Mouse (Mus musculus): ENCODE results near the gene Mmd.

Gene Mmd

DNA sequence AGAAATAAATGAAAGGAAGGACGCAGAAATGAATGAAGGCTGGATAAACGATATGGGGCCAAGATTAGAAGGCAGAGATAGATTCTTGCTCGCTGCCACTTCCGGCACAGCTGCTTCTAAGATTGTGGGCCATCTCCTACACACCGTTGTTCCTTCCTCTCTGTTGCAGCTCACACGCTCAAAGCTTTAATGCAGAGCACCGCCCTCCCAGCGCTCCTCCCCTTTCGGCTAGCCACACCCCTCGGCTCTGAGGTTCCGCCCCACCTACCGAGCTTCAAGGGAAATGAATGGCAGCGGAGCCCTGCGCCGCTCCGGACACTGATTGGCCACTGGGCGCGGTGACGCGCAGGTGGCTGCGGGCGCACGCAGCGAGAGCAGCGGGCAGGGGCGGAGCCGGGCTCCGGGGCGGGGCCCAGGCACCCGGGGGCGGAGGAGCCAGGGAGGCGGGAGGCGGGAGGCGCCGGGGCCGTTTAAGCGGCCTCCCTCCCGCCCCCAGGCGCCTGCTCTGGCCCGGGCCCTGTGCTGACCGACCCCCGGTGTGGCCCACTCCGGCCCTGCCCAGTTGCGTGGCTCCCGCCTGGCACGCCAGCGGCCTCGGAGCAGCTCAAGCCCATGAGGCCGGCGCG lies at the start of gene Mmd:
Gene Mmd (plus strand): TSS at position 432 of the 626 bp plus-strand sequence.
- peak; percentile 97 for DNase-seq

DNA sequence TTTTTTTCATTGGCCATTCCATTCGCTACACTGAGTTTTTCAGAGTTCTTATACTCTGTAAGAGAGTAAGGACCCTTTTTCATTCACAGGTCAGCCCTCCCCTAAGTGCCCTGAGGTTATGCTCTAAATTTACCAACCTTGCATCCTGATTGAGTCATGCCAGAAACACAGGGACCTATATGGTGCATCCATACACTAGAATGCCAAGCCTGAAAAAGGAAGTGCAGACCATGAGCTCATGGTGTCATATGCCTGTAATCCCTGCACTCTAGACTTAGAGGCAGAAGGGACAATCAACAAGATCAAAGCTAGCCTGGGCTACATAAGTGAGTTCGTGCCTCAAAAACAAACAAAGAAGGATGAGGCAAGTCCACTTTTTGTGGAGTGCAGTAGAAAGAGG lies 48.4 kb upstream of the Mmd start:
- no peak for DNase-seq

- DNase-seq: no peak
Observed at GRCm38 (mm10) chr11:90214246-90214645, 35.0 kb upstream of the Mmd start.

GRCm38 (mm10) chr11:90220022-90220645 lies 29.1 kb upstream of the Mmd start:
- DNase-seq: no peak

DNA sequence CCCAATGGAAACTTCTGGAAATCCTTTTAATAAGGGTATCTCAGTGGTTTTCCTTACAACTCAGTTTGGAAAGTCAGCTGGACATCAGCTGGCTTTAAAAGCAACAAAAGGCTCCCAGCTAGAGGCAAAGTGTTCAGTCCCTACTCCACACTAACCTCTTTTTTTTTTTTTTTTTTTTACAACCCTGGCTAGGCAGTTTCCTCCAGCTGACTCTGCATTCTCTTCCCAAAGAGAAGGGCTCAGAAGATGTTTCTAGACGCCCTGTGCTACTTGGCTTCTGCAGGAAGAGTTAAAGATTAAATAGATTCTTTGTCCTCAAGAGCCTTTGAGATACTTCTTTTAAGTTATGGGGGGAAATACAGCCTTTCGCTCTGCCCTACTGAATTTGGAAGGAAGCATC lies 28.5 kb upstream of the Mmd start:
- DNase-seq: no peak

DNA sequence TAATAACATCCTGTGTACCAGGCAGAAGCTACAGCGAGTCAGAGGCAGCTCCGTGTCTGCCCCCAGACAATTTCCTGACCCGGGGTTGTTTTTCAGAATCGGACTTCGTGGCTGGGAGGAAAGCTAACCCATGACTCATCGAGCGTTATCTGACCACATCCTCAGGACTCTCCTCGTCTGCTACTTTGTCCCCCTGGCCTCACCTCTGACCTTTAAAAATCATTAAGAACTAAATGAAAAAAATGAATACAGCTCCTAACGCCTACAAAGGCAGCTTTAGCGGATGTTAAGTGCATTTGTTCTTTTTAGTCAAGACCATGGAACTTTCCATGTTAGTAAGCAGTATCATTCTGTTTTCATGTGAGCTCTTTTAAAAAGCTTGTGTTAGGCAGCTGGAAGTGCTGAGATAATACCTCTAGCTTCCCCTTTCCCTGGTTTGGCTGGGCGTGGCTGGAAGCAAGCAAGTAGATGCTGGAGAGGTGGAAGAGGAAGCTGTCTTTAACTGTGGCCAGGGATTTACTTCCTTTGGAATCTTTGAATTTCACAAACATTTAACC lies 24.3 kb upstream of the Mmd start:
- no peak for DNase-seq

DNA sequence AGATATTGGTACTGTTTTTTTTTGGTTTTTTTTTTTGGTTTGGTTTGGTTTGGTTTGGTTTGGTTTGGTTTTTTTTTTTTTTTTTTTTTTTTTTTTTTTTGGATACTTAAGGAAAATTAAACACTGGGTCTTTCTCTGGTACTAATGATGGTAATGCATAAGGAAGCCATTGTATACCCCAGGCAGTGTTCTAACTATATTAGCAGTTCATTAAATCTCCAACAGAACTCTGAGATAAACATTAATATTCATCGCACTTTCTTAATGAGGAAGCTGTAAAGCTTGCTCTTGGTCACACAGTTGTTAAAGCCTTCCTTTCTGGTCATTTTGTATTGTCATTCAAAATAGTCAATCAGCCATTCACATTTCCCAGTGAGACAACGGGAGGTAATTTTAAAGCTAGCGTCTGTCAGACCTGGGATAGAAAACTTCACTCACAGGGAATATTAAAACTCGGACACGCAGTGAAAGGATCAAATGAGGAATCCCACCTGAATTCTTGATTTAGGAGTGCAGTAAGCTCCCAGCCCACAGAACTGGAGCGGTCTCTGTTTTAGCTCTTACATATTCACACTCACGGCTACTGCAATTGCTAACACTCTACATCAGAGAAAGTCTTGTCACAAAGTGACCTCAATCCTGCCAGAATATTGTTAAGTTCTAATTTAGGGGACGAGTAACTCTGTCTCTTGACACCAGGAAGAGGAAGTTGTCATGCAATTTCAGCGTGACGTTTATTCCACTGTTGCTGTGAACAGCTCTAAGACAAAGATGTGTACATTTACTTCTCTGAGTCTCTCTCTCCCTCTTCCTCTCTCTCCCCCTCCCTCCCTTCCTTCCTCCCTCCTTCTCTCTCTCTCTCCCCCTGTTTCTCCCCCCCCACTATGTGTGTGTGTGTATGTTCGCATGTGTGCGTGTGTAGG lies 22.0 kb upstream of the Mmd start:
- DNase-seq: no peak

GRCm38 (mm10) chr11:90228251-90228949 lies 20.9 kb upstream of the Mmd start:
- no peak for DNase-seq

GRCm38 (mm10) chr11:90229800-90230199 lies 19.5 kb upstream of the Mmd start:
- DNase-seq: no peak

GRCm38 (mm10) chr11:90230671-90231070 lies 18.6 kb upstream of the Mmd start:
- DNase-seq: no peak

- DNase-seq: no peak
Observed at GRCm38 (mm10) chr11:90231631-90232030, 17.6 kb upstream of the Mmd start.

GRCm38 (mm10) chr11:90232685-90233084 lies 16.6 kb upstream of the Mmd start:
- no peak for DNase-seq

DNA sequence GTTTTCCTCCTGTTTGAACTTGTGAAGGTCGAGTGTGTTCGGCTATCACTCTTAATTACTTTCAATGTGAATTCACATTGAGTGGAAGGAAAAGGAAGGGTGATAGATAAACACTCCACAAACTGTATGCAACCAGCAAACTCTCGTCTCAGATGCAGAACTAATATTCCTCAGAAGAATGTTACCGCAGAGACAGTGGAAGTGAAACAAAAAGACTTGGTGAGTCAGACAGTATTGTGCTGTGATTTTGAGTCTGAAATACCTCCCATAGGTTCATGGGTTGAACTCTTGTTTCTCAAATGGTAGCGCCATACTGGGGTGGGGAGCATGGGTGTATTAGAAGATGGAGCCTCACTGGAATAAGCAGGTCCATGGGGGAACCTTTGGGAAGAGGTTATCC lies 14.0 kb upstream of the Mmd start:
- no peak for DNase-seq

DNA sequence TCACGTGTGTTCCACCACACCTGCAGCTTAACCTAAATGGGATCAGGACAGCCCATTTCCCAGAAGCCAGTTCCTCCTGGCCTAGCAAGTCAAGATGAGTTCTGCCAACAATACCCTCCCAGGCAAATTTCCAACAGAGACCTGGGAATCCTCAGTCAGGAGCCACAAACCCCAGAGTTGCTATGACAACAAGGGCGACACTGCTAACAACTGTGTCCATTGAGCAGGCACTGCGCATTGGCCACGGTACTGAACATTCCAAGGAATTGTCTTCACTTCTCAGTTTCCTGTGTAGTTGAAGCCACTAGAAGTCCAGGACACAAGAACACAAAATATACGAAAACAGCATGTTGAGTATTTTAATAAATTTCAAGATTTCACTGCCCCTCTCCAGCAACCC lies 11.6 kb upstream of the Mmd start:
- DNase-seq: no peak

DNA sequence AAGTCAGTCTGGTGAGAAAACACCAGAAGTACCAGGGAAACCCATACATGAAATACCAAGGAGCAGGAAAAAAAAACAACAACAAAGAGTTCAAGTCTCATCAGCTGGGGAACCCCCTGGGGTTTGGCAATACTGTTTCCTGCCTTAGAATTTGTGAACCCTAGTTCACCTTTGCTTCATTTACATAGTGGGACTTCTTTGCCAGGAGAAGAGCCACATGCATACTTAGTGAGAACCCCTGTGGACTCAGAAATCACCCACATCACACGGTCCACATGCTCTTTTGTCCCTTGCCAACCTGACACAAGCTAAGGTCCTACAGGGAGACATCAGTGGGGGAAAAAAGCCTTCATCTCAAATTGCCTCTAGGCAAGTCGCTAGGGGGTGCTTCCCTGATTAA lies 10.6 kb upstream of the Mmd start:
- DNase-seq: no peak

GRCm38 (mm10) chr11:90240652-90241330 lies 8.5 kb upstream of the Mmd start:
- DNase-seq: no peak

DNA sequence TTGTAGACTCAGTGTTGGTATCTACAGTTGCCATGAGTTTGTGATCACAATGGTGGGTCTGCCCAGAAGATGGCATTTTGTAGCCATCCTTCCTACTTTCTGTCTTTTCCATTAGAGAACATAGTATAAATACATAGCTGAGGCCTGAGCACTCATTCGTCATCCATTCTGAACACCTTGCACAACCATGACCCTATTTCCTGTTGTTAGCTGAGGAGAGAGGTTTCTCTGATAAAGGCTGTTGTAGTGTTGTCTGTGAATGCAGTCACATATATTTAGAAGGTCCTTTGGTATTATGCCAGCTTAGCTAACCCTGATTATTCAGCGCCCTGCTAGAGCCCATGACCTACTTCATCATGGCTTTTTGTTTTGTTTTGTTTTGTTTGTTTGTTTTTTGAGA lies 7.4 kb upstream of the Mmd start:
- no peak for DNase-seq

DNA sequence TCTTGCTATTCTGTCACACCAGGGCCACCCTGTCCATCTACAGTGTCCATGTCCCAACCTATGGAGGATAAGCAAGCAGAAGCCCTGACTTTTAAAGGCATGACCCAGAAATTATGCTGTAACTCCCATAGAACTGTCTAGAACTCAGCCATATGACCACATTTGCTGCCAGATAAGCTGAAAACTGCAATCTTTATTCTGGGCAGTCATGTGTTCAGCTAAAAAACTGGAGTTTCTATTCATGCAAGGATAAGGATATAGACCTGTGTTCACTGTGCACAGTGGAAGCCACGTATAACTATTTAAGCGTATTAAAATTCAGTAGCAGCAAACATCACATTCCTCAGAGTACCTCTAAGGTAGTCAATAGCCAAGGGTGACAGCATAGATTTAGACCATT lies 6.0 kb upstream of the Mmd start:
- DNase-seq: no peak

GRCm38 (mm10) chr11:90245630-90246029 lies 3.6 kb upstream of the Mmd start:
- no peak for DNase-seq

- no peak for DNase-seq
Observed at GRCm38 (mm10) chr11:90246676-90247075, 2.6 kb upstream of the Mmd start.

DNA sequence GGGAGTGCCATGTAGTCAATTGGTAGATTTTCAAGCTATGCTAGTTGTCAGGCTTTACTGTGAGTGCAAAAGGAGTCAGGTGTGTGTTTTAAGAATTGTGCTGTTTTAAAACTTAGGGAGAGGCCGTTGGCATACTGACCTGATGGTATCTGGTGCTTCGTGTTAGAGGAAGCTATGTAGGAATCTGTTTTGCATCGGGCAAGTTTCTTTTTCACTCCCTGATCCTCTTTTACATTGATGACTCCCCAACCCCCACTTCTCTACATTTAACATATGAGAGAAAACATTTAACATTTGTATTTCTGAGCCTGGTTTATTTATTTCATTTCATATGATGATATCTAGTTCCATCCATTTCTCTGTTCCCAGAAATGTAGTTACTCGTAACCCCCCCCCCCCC lies 1.5 kb upstream of the Mmd start:
- no peak for DNase-seq

DNA sequence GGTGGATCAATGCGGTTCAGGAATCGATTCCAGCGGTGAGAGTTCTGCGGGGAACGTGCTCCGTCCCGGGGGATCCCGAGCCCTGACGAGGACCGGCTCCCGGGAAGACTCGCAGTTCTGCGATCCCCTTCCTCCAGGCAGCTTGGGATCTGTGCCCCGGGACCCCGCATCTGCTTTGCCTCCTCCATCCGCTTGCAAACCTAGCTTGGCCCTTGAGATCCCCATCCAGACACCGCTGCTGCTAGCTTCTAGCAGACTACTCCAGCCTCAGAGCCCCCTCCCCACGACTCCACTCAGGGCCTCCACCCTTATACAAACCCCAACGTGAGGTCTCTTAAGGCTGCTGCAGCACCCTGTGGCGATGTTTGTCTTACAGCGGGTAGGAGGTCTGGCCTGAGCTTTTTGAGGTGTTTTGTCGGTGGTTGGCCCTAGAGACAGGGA lies 465 bp downstream of the Mmd start:
- no peak for DNase-seq

Data from cerebellum, adult 8-10 months (tissue).